Mouse (Mus musculus) inflammation-experienced regulatory T-cells, adult 6 months (primary cell): ENCODE measurements around the gene Gm29276. TPM values are rescaled to one million over a fixed set of nuclear protein-coding genes. Genes with fewer than 3 reads are reported as not detected.
"Not testable (repeated sequence)": the region's sequence is repeated elsewhere in the genome, so short reads cannot be mapped to it uniquely, and the experiment has no call there.

Experiments used
- ATAC-seq: one replicate; pipeline ENCODE4 v1.8.0; 2017
- polyA plus RNA-seq, 3 experiments: library from polyadenylated mRNA; unstranded; fragments of 100-300 nt; shearing (Covaris generic); gene quantifications; one replicate each; pipeline ENCODE4 v1.2.1; 2017

Gm29276 gene
- not detected for polyA plus RNA-seq

DNA sequence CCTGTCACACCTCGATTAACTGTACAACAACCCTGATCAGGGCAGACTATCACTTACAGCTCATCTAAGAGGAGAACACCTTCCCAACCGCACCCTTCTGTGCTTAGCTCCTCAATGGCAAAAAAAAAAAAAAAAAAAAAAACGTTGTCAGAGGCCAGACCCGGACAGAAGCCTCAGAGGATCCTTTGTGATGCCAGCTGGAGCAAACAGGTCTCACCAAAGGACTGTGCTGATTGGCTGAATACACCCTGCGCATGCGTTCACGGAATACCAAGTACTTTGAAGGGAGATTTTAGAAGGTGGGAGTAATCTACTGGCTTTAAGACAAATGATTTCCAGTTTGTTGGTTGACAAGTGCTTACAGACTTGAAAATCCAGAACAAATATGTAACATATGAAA lies at the start of gene Gm29276:
Gene Gm29276 (minus strand): TSS at position 101 of the 400 bp plus-strand sequence.
- not testable (repeated sequence) for ATAC-seq
